Mouse (Mus musculus) embryonic facial prominence, embryonic 10.5 days (tissue): ENCODE measurements around the gene Lrrc3. TPM values are rescaled to one million over a fixed set of nuclear protein-coding genes. Genes with fewer than 3 reads are reported as not detected.

Experiments used
- DNase-seq: peaks from one replicate; pipeline ENCODE4 v3.0.0-alpha.2; 2017; ENCODE audit warnings: low spot score
- H3K27ac ChIP-seq: fragments of 300-500 bp; sonication (generic); replicated peaks from 2 replicates; pipeline ENCODE4 v1.5.1; 2016; ENCODE audit warnings: mild to moderate bottlenecking
- H3K27me3 ChIP-seq: fragments of 300-500 bp; sonication (generic); replicated peaks from 2 replicates; pipeline ENCODE4 v1.6.1; 2016; ENCODE audit warnings: low read depth, mild to moderate bottlenecking; ENCODE audit not compliant: poor library complexity, severe bottlenecking
- H3K36me3 ChIP-seq: fragments of 300-500 bp; sonication (generic); replicated peaks from 2 replicates; pipeline ENCODE4 v1.6.1; 2016; ENCODE audit warnings: mild to moderate bottlenecking, moderate library complexity
- H3K4me1 ChIP-seq: fragments of 300-500 bp; sonication (generic); 2 replicates; pipeline ENCODE4 v1.6.1; 2016
- H3K4me3 ChIP-seq: fragments of 300-500 bp; sonication (generic); 2 replicates; pipeline ENCODE4 v1.5.1; 2016; ENCODE audit warnings: mild to moderate bottlenecking, moderate library complexity
- H3K9me3 ChIP-seq: fragments of 300-500 bp; sonication (generic); 2 replicates; pipeline ENCODE4 v1.6.1; 2016; ENCODE audit warnings: mild to moderate bottlenecking
- WGBS: fragments of 180-500 bp; shearing (Covaris S2); methylation state at CpG from one replicate; pipeline ENCODE4 v1.1.7; 2016; 5-methylcytosine and 5-hydroxymethylcytosine counted together
- polyA plus RNA-seq: library from polyadenylated mRNA; unstranded; fragments of >200 nt; fragmentation: Nextera tagmentation; extraction: Ambion mirVana; gene quantifications from 2 replicates; pipeline ENCODE4 v1.2.1, GENCODE M21; 2016

The Lrrc3 gene
- polyA plus RNA-seq, 1 experiment from 2014 or later, result 2.2 TPM

GRCm38 (mm10) chr10:77900903-77901818, 1.2 kb downstream of the Lrrc3 start:
- DNase-seq, result no peak
- Histone ChIP-seq H3K36me3 (no peaks in the 10 kb centered on the region), H3K4me3 (peak overlapping the region; percentile 77), H3K4me1 (peaks cover 23% of the 10 kb centered on the region), H3K27ac (no peak overlapping the region), H3K9me3 (no peaks in the 10 kb centered on the region), H3K27me3 (peaks cover 25% of the 10 kb centered on the region)
- 85% methylated on average over 27 of the region's 27 CpGs for WGBS

GRCm38 (mm10) chr10:77900126-77900525, 2.2 kb downstream of the Lrrc3 start:
- 81% methylated on average over 7 of the region's 7 CpGs for WGBS
- Histone ChIP-seq H3K4me3 (no peak overlapping the region), H3K4me1 (peaks cover 23% of the 10 kb centered on the region), H3K27ac (no peak overlapping the region), H3K9me3 (no peaks in the 10 kb centered on the region), H3K27me3 (peaks cover 25% of the 10 kb centered on the region), H3K36me3 (no peaks in the 10 kb centered on the region)
- no peak for DNase-seq

DNA sequence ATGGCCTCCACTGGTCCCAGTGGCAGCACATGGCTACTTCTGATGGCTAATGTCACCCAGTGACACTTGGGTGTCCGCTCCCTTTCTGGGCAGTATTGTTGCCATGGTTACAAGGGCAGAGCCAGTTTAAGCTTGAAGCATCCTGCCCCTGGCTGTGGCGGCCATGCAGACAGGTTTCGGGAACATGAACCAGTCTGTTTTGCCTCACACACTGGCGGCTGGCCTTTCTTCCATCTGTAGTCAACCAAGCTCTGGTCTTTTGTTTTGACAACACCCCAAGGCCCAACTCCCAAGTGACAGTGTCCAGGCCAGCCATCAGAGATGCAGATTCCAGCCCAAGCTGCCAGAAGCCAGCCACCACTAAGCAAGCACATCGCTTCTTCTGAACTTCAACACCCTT, 6.8 kb downstream of the Lrrc3 start:
- H3K27ac ChIP-seq, result no peak overlapping the region
- no peak overlapping the region for H3K4me3 ChIP-seq
- 62% methylated on average over 5 of the region's 5 CpGs for WGBS
- peaks cover 8% of the 10 kb centered on the region for H3K27me3 ChIP-seq
- H3K4me1 ChIP-seq, result no peaks in the 10 kb centered on the region
- no peaks in the 10 kb centered on the region for H3K36me3 ChIP-seq
- DNase-seq, result no peak
- no peaks in the 10 kb centered on the region for H3K9me3 ChIP-seq

- H3K27me3 ChIP-seq, result no peaks in the 10 kb centered on the region
- H3K4me1 ChIP-seq, result no peaks in the 10 kb centered on the region
- H3K9me3 ChIP-seq, result peaks cover 7% of the 10 kb centered on the region; the same call in 1 of the 2 replicates
- 85% methylated on average over 8 of the region's 8 CpGs for WGBS
- H3K27ac ChIP-seq, result no peak overlapping the region
- no peak overlapping the region for H3K4me3 ChIP-seq
- no peak for DNase-seq
- H3K36me3 ChIP-seq, result no peaks in the 10 kb centered on the region
Measured at GRCm38 (mm10) chr10:77890987-77891565, 11.3 kb downstream of the Lrrc3 start.

GRCm38 (mm10) chr10:77886007-77886747, 16.2 kb downstream of the Lrrc3 start:
- 58% methylated on average over 12 of the region's 12 CpGs for WGBS
- Histone ChIP-seq H3K36me3 (no peaks in the 10 kb centered on the region), H3K27ac (no peak overlapping the region), H3K4me1 (no peaks in the 10 kb centered on the region), H3K27me3 (no peaks in the 10 kb centered on the region), H3K4me3 (no peak overlapping the region), H3K9me3 (peaks cover 7% of the 10 kb centered on the region; the same call in 1 of the 2 replicates)
- peak; percentile 48 for DNase-seq

GRCm38 (mm10) chr10:77882553-77882952, 19.8 kb downstream of the Lrrc3 start:
- 83% methylated on average over 5 of the region's 5 CpGs for whole genome bisulfite sequencing
- Histone ChIP-seq H3K36me3 (no peaks in the 10 kb centered on the region), H3K27me3 (no peaks in the 10 kb centered on the region), H3K4me1 (no peaks in the 10 kb centered on the region), H3K4me3 (no peak overlapping the region), H3K9me3 (no peaks in the 10 kb centered on the region), H3K27ac (no peak overlapping the region)
- DNase-seq, result no peak

DNA sequence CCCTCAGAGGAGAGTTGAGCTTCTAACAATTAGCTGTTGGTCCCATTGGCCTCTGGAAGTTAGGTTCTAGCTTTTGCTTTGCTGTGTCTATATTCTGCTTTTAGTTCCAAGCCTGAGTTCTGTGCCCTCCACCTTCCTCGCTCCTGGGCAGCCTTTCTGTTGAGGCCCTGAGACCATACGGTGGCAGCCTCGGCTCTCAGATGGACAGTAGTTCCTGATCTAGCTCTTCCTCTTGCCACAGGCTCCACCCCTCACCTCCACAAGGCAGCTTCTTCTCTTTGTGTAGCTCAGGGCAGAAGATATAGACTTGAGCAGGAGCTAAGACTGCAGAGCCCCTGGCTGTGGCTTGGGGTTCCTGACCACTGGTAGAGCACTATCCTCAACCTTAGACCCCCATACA, 22.0 kb downstream of the Lrrc3 start:
- Histone ChIP-seq H3K36me3 (no peaks in the 10 kb centered on the region), H3K4me3 (no peak overlapping the region), H3K4me1 (peaks cover 4% of the 10 kb centered on the region; the same call in 1 of the 2 replicates), H3K9me3 (no peaks in the 10 kb centered on the region), H3K27ac (no peak overlapping the region), H3K27me3 (no peaks in the 10 kb centered on the region)
- WGBS, result 79% methylated on average over 3 of the region's 3 CpGs
- DNase-seq, result no peak

- 63% methylated on average over 6 of the region's 6 CpGs for WGBS
- H3K9me3 ChIP-seq, result no peaks in the 10 kb centered on the region
- no peaks in the 10 kb centered on the region for H3K27me3 ChIP-seq
- peaks cover 4% of the 10 kb centered on the region; the same call in 1 of the 2 replicates for H3K4me1 ChIP-seq
- H3K4me3 ChIP-seq, result no peak overlapping the region
- peak; percentile 15 for DNase-seq
- H3K36me3 ChIP-seq, result no peaks in the 10 kb centered on the region
- no peak overlapping the region for H3K27ac ChIP-seq
Measured at GRCm38 (mm10) chr10:77878985-77879384, 23.4 kb downstream of the Lrrc3 start.

- no peak for DNase-seq
- Histone ChIP-seq H3K9me3 (no peaks in the 10 kb centered on the region), H3K27me3 (no peaks in the 10 kb centered on the region), H3K4me3 (no peak overlapping the region), H3K27ac (no peak overlapping the region), H3K36me3 (no peaks in the 10 kb centered on the region), H3K4me1 (peaks cover 6% of the 10 kb centered on the region)
- 90% methylated on average over 7 of the region's 7 CpGs for WGBS
Measured at GRCm38 (mm10) chr10:77869651-77870050, 32.7 kb downstream of the Lrrc3 start.

- no peak overlapping the region for H3K4me3 ChIP-seq
- no peaks in the 10 kb centered on the region for H3K36me3 ChIP-seq
- H3K9me3 ChIP-seq, result no peaks in the 10 kb centered on the region
- WGBS, result 14% methylated on average over 1 of the region's 1 CpGs
- no peaks in the 10 kb centered on the region for H3K27me3 ChIP-seq
- peaks cover 10% of the 10 kb centered on the region for H3K4me1 ChIP-seq
- no peak overlapping the region for H3K27ac ChIP-seq
- peak; percentile 26 for DNase-seq
Measured at GRCm38 (mm10) chr10:77867546-77867945, 34.8 kb downstream of the Lrrc3 start.

GRCm38 (mm10) chr10:77864762-77865143, 37.6 kb downstream of the Lrrc3 start:
- no peaks in the 10 kb centered on the region for H3K36me3 ChIP-seq
- no peak for DNase-seq
- 26% methylated on average over 11 of the region's 11 CpGs for WGBS
- peaks cover 10% of the 10 kb centered on the region for H3K4me1 ChIP-seq
- H3K9me3 ChIP-seq, result no peaks in the 10 kb centered on the region
- H3K4me3 ChIP-seq, result peak overlapping the region; percentile 51
- H3K27ac ChIP-seq, result peak overlapping the region; percentile 61; the same call in 1 of the 2 replicates
- H3K27me3 ChIP-seq, result no peaks in the 10 kb centered on the region

DNA sequence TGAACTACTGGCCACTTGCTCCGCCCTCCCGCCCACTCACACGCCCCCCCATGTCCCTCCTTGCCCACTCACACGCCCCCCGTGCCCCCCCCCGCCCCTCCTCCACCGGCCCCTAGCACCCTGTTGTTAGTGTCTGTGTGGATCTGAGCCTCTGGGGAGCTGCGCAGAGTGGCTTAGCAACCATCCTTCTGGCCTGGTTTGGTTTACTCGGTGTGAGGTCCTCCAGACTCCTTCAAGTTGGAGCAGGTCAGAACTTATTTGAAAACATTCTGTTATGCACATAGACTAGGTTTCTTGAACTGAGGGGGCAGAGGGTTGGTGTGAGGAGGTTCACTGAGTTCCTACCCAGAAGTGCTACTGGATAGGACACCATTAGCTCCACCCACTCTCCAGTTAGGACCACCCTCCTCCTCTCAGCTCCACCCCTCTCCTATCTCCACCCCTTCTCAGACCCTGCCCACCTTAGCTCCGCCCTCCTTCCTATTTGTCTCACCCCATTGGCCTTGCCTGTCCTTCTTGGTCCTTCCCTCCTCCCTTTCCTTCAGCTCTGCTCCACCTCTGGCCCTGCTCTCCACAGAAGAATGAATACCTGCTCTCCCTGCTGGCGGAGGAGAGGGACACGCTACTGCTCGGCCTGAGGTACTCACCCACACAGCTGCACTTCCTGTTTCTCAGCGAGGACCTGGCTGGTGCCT, 38.1 kb downstream of the Lrrc3 start:
- Histone ChIP-seq H3K27me3 (no peaks in the 10 kb centered on the region), H3K9me3 (no peaks in the 10 kb centered on the region), H3K4me3 (peak overlapping the region; percentile 51), H3K27ac (peak overlapping the region; percentile 61; the same call in 1 of the 2 replicates), H3K36me3 (no peaks in the 10 kb centered on the region), H3K4me1 (peaks cover 10% of the 10 kb centered on the region)
- 38% methylated on average over 14 of the region's 14 CpGs for WGBS
- DNase-seq, result peak; percentile 71
